Mouse (Mus musculus): ENCODE data around the gene Nbea. TPM values are rescaled to one million over a fixed set of nuclear protein-coding genes. Genes with fewer than 3 reads are reported as not detected.
"Not testable (repeated sequence)": the region's sequence is repeated elsewhere in the genome, so short reads cannot be mapped to it uniquely, and the experiment has no call there.

Gene Nbea
- polyA plus RNA-seq, 1 experiment from 2014 or later: 9.7 TPM

GRCm38 (mm10) chr3:55651877-55652276 lies 531.6 kb downstream of the Nbea start:
- H3K27ac ChIP-seq (replicated peaks): no peak overlapping the region
- no peaks in the 10 kb centered on the region for H3K9me3 ChIP-seq (replicated peaks)
- H3K36me3 ChIP-seq: no peaks in the 10 kb centered on the region
- H3K4me3 ChIP-seq: no peak overlapping the region
- no peak for DNase-seq (ENCODE audit: low spot score)
- WGBS: 73% methylated on average over 4 of the region's 4 CpGs
- peaks cover 11% of the 10 kb centered on the region for H3K4me1 ChIP-seq
- H3K27me3 ChIP-seq (ENCODE audit: low read depth, poor library complexity, severe bottlenecking): no peaks in the 10 kb centered on the region

DNA sequence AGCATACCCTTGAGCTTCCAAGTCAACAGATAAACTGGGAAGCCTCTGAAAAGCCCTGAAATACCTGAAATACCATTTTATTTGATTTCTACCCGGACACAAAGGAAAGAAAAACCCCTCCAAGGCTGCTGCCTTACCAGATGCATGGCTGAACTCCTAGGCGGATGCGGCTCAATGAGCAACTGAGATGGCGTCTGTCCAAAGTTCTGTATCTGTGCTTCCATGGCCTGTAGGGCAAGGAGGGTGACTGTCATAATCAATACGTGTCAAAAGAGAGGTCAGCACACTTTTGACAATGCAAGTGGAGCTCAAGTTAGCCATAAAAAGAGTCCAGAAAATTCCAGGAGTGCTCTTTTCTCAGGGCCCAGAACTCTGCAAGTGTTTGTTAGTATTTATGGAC lies 534.0 kb downstream of the Nbea start:
- H3K4me3 ChIP-seq: no peak overlapping the region
- no peaks in the 10 kb centered on the region for H3K9me3 ChIP-seq (replicated peaks)
- no peaks in the 10 kb centered on the region for H3K27me3 ChIP-seq (ENCODE audit: low read depth, poor library complexity, severe bottlenecking)
- peak overlapping the region; percentile 50 for H3K27ac ChIP-seq (replicated peaks)
- whole genome bisulfite sequencing: 61% methylated on average over 5 of the region's 5 CpGs
- H3K36me3 ChIP-seq: peaks cover 7% of the 10 kb centered on the region; the same call in 1 of the 2 replicates
- peaks cover 13% of the 10 kb centered on the region for H3K4me1 ChIP-seq
- no peak for DNase-seq (ENCODE audit: low spot score)

DNA sequence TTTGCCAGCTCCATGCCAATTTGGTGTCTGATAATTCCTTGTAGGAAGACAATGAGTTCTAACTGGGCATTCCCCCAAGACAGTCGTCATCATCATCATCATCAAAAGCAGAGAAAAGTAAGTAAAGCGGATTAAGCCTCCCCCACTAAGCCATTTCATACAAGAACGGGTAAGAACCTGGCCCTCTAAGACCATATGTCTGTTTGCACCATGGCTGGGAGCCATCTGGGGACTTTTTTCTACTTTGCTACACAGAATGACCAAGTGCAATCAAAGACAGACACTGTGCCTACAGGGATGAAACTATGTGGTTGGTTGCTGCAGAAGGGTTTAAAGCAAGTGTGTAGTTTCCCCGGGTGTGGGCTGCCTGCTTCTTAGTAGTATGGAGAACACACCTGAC lies 535.2 kb downstream of the Nbea start:
- WGBS: 79% methylated on average over 4 of the region's 4 CpGs

GRCm38 (mm10) chr3:55647176-55647575 lies 536.3 kb downstream of the Nbea start:
- Histone ChIP-seq H3K9me3 (replicated peaks) (no peaks in the 10 kb centered on the region), H3K4me1 (peaks cover 19% of the 10 kb centered on the region), H3K27me3 (ENCODE audit: low read depth, poor library complexity, severe bottlenecking) (no peaks in the 10 kb centered on the region), H3K36me3 (peaks cover 19% of the 10 kb centered on the region), H3K27ac (replicated peaks) (no peak overlapping the region), H3K4me3 (no peak overlapping the region)
- 86% methylated on average over 6 of the region's 6 CpGs for WGBS
- DNase-seq (ENCODE audit: low spot score): no peak

More for the DNA sequence above, 535.2 kb downstream of the Nbea start:
- no peak for DNase-seq (ENCODE audit: low spot score)
- Histone ChIP-seq H3K4me3 (no peak overlapping the region), H3K36me3 (peaks cover 10% of the 10 kb centered on the region), H3K4me1 (peaks cover 19% of the 10 kb centered on the region), H3K27me3 (ENCODE audit: low read depth, poor library complexity, severe bottlenecking) (no peaks in the 10 kb centered on the region), H3K27ac (replicated peaks) (no peak overlapping the region), H3K9me3 (replicated peaks) (no peaks in the 10 kb centered on the region)

DNA sequence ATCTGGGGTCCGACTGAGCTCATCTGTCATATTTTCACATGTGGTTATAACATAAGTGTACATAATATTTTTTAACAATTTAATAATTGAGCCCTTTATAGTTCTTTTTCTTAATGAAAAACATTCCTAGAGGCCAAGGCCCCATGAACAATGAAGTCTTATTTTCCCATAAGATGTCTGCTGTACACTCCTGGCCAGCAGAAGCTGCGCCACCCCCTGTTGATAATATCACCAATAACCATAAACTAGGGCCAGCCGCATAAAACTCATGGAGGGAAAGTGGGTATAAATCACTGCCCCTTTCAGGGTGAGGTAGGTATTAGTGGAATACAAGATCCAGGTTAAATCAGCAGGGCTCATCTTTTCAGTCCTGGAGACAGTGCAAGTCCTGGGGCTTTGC lies 537.1 kb downstream of the Nbea start:
- no peak overlapping the region for H3K4me3 ChIP-seq
- WGBS: 92% methylated on average over 3 of the region's 3 CpGs
- no peak for DNase-seq (ENCODE audit: low spot score)
- H3K4me1 ChIP-seq: peaks cover 19% of the 10 kb centered on the region
- no peak overlapping the region for H3K27ac ChIP-seq (replicated peaks)
- no peaks in the 10 kb centered on the region for H3K9me3 ChIP-seq (replicated peaks)
- no peaks in the 10 kb centered on the region for H3K27me3 ChIP-seq (ENCODE audit: low read depth, poor library complexity, severe bottlenecking)
- H3K36me3 ChIP-seq: peaks cover 26% of the 10 kb centered on the region

DNA sequence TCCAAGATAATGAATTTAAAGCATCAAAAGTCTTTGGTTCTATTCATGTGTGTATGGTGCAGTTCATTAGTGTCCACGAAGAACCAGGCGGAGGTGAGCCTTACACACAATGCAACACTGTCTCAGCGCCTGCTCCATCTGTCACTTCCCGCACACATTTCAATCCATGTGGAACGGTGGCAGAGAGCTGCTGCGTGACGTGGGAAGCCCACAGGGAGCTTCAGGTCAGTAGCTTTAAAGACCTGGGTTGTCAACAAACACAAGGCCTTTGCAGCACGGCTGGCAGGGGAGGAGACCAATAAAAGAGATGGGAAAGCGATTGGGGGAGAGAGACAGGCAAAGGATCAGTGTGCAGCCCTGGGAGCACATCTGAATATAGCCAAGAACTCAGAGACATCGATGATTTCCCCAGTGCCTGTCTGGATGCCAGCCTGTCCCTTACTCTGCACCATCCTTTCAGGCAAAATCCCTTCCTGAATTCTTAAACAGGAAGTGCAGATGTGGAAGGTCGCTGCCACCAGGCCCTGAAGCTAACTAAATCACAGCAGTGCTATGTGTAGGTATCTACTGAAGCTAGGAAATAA lies 539.4 kb downstream of the Nbea start:
- Histone ChIP-seq H3K27ac (replicated peaks) (peak overlapping the region; percentile 57; the same call in 1 of the 2 replicates), H3K4me1 (peaks cover 12% of the 10 kb centered on the region), H3K9me3 (replicated peaks) (no peaks in the 10 kb centered on the region), H3K36me3 (peaks cover 26% of the 10 kb centered on the region), H3K27me3 (ENCODE audit: low read depth, poor library complexity, severe bottlenecking) (no peaks in the 10 kb centered on the region), H3K4me3 (no peak overlapping the region)
- WGBS: 75% methylated on average over 11 of the region's 11 CpGs
- no peak for DNase-seq (ENCODE audit: low spot score)

- Histone ChIP-seq H3K27me3 (ENCODE audit: low read depth, poor library complexity, severe bottlenecking) (no peaks in the 10 kb centered on the region), H3K4me3 (no peak overlapping the region), H3K27ac (replicated peaks) (no peak overlapping the region), H3K4me1 (no peaks in the 10 kb centered on the region), H3K9me3 (replicated peaks) (no peaks in the 10 kb centered on the region), H3K36me3 (peaks cover 9% of the 10 kb centered on the region; the same call in 1 of the 2 replicates)
- DNase-seq (ENCODE audit: low spot score): no peak
- WGBS: 85% methylated on average over 7 of the region's 7 CpGs
Measured at GRCm38 (mm10) chr3:55637660-55638059, 545.8 kb downstream of the Nbea start.

GRCm38 (mm10) chr3:55635542-55636172 lies 547.8 kb downstream of the Nbea start:
- no peaks in the 10 kb centered on the region for H3K9me3 ChIP-seq (replicated peaks)
- peaks cover 3% of the 10 kb centered on the region; the same call in 1 of the 2 replicates for H3K36me3 ChIP-seq
- no peak overlapping the region; the same call in 1 of the 2 replicates for H3K27ac ChIP-seq (replicated peaks)
- DNase-seq (ENCODE audit: low spot score): no peak
- H3K27me3 ChIP-seq (ENCODE audit: low read depth, poor library complexity, severe bottlenecking): no peaks in the 10 kb centered on the region
- H3K4me1 ChIP-seq: no peaks in the 10 kb centered on the region
- WGBS: 79% methylated on average over 8 of the region's 8 CpGs
- no peak overlapping the region for H3K4me3 ChIP-seq

- no peak for DNase-seq (ENCODE audit: low spot score)
- 93% methylated on average over 4 of the region's 4 CpGs for WGBS
- Histone ChIP-seq H3K36me3 (peaks cover 36% of the 10 kb centered on the region), H3K9me3 (replicated peaks) (no peaks in the 10 kb centered on the region), H3K27ac (replicated peaks) (no peak overlapping the region), H3K4me3 (no peak overlapping the region), H3K4me1 (no peaks in the 10 kb centered on the region), H3K27me3 (ENCODE audit: low read depth, poor library complexity, severe bottlenecking) (no peaks in the 10 kb centered on the region)
Measured at GRCm38 (mm10) chr3:55627054-55627453, 556.4 kb downstream of the Nbea start.

DNA sequence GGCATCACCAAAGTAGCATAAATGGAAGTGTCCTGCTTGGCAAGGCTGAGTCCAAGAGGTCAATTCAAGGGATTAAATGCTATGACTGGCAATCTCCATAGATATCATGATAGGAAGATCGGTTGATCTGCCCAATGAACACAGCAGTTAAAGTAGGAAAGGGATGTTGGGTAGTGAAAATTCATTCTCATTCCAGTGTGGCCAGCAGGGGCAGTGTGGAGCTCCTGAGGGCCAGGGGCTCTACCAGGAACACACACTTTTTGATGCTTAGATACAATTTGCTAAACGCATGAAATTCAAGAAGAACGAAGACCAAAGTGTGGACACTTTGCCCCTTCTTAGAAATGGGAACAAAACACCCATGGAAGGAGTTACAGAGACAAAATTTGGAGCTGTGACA lies 561.5 kb downstream of the Nbea start:
- not testable (repeated sequence) for H3K9me3 ChIP-seq (replicated peaks); H3K36me3 ChIP-seq; DNase-seq (ENCODE audit: low spot score); H3K4me3 ChIP-seq; H3K4me1 ChIP-seq; H3K27ac ChIP-seq (replicated peaks); H3K27me3 ChIP-seq (ENCODE audit: low read depth, poor library complexity, severe bottlenecking)
- 91% methylated on average over 3 of the region's 3 CpGs for WGBS

DNA sequence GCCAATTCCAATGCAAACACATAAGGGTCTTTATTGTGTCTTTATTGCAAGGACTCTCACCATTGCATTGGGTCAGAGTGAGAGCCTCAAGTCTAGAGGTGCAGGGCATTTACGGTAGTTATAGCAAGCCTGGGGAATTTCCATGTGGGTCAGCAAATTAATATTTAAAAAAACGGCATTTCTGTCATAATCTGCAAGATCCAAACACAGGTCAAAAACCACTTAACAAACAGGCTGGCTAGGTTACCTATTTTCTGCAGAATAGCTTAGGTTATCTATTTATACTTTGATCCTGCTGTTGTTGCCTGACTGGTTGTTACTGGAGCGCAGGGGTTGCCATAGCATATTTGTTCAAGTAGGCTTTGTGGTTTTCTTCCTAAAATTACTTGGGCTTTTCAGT lies 565.1 kb downstream of the Nbea start:
- Histone ChIP-seq H3K27me3 (ENCODE audit: low read depth, poor library complexity, severe bottlenecking) (no peaks in the 10 kb centered on the region), H3K36me3 (no peaks in the 10 kb centered on the region), H3K4me3 (no peak overlapping the region), H3K27ac (replicated peaks) (no peak overlapping the region), H3K9me3 (replicated peaks) (no peaks in the 10 kb centered on the region), H3K4me1 (no peaks in the 10 kb centered on the region)
- WGBS: 95% methylated on average over 3 of the region's 3 CpGs
- no peak for DNase-seq (ENCODE audit: low spot score)

GRCm38 (mm10) chr3:55612459-55613115 lies 570.9 kb downstream of the Nbea start:
- H3K4me3 ChIP-seq: no peak overlapping the region
- peak overlapping the region; percentile 68 for H3K27ac ChIP-seq (replicated peaks)
- no peaks in the 10 kb centered on the region for H3K9me3 ChIP-seq (replicated peaks)
- H3K36me3 ChIP-seq: no peaks in the 10 kb centered on the region
- H3K4me1 ChIP-seq: peaks cover 14% of the 10 kb centered on the region
- H3K27me3 ChIP-seq (ENCODE audit: low read depth, poor library complexity, severe bottlenecking): no peaks in the 10 kb centered on the region
- WGBS: 56% methylated on average over 5 of the region's 5 CpGs
- peak; percentile 16 for DNase-seq (ENCODE audit: low spot score)

GRCm38 (mm10) chr3:55612023-55612422 lies 571.5 kb downstream of the Nbea start:
- no peak for DNase-seq (ENCODE audit: low spot score)
- no peaks in the 10 kb centered on the region for H3K9me3 ChIP-seq (replicated peaks)
- H3K27me3 ChIP-seq (ENCODE audit: low read depth, poor library complexity, severe bottlenecking): no peaks in the 10 kb centered on the region
- H3K27ac ChIP-seq (replicated peaks): peak overlapping the region; percentile 68
- no peaks in the 10 kb centered on the region for H3K36me3 ChIP-seq
- H3K4me3 ChIP-seq: no peak overlapping the region
- 68% methylated on average over 5 of the region's 5 CpGs for WGBS
- H3K4me1 ChIP-seq: peaks cover 14% of the 10 kb centered on the region
